Mouse (Mus musculus): Measurements from ENCODE around the gene Stab1.

Stab1 gene

DNA sequence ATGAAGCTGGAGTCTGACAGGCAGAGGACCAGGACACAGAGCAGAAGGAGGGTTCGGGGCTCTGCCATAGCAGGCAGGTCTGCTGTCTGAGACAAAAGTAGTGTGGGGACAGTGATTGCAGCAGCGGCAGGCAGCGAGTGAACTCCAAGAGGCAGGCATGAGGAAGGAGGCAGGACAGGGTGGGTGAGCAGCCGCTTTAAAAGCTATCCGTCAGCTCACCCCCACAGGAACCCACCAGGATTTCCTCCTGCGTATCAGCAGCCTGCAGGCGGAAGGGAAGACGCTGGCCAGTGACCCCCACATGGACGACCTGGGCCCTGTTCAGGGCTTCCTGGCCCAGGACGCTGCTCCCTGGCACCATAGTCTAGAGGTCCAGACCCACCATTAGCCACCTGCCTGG, at the start of gene Stab1:
Gene Stab1 (minus strand): TSS at position 217 of the 400 bp plus-strand sequence.
- no peak for DNase-seq (ENCODE audit: low spot score)

DNA sequence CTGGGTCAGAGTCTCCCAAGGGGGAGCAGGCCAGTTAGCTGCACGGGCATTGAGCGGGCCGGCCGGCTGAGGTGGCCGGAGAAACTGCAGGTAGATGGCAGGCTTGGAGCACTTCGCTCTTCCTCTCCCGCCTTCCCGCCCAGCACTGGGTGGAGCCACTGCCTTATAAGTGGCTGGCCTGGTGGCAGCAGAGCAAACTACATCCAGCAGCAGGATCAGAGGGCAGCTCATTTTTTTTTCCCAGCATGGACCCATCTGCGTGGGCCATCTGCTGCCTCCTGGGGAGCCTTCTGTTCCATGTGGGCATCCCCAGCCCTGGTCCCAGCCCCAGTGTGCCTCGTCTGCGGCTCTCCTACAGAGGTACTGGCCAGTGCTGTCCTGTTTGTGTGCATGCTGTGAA, 49.2 kb upstream of the Stab1 start, which contains the start of gene Sema3g:
Gene Sema3g (plus strand): TSS at position 195 of the 400 bp plus-strand sequence.
- DNase-seq (ENCODE audit: low spot score), result peak; percentile 52

DNA sequence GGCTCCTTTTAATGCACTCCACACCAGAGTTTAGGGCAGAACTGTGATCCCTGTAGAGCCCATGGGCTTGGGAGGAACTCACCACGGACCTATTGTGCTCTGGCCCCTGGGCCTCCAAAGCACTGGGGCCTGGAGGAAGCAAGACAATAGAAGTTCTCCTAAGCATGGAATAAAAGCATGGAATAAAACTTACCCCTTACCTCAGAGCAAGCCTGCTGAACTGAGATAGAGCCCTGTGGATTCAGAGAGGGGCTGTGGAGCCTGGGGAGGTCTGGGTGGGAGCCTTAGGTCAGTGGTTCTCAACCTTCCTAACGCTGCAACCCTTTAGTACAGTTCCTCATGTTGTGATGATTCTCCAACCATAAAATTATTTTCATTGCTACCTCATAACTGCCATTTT, 48.4 kb upstream of the Stab1 start, which contains the start of gene Nisch:
Gene Nisch (minus strand): TSS at position 101 of the 400 bp plus-strand sequence.
- no peak for DNase-seq (ENCODE audit: low spot score)

DNA sequence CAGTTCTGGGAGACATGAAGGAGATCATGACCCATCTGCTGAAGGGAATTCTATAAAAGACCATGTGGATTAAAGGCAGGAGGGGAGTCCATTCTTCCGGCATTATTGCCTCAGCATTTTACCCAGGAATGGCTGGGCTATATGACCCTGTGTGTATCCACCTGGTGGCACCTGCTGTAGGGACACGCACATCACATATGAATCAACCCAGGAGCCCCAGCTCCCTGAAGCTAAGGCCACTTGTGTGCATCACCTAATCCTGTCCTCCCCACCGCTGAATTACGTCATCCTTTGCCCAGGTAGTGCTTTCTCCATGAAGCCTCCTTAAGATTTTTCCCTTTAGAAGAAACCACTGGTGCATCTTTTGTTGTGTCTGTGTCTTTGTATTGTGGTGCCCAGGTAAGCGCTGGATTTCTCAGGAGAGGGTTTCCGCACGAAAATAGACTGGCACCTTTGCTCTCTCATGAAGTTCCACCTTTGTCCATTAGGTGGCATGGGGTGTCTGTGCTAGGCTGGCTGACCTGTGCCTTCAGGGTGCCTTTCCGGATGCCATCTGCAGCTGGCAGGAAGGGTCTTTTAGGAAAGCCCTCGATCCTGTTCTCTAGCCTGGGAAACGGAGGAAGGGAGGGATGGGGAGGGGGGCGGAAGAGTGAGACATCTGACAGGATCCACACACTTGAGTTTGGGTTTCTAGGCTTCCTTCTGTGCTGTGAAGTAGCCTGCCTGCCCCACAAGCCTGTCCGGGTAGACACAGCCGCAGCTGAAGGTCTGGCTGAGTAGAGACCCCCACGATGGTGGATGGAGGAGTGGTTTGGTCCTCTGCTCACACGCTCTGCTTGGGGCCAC, 46.9 kb upstream of the Stab1 start:
- DNase-seq (ENCODE audit: low spot score), result peak; percentile 70

- no peak for DNase-seq (ENCODE audit: low spot score)
These were observed 46.2 kb upstream of the Stab1 start for GRCm38 (mm10) chr14:31214684-31215083.

- no peak for DNase-seq (ENCODE audit: low spot score)
These were observed 45.4 kb upstream of the Stab1 start for GRCm38 (mm10) chr14:31213868-31214267.

- no peak for DNase-seq (ENCODE audit: low spot score)
These were observed 44.1 kb upstream of the Stab1 start for GRCm38 (mm10) chr14:31212499-31212898.

GRCm38 (mm10) chr14:31211854-31212253, 43.4 kb upstream of the Stab1 start:
- DNase-seq (ENCODE audit: low spot score), result no peak

- no peak for DNase-seq (ENCODE audit: low spot score)
These were observed 40.7 kb upstream of the Stab1 start for GRCm38 (mm10) chr14:31209133-31209557.

DNA sequence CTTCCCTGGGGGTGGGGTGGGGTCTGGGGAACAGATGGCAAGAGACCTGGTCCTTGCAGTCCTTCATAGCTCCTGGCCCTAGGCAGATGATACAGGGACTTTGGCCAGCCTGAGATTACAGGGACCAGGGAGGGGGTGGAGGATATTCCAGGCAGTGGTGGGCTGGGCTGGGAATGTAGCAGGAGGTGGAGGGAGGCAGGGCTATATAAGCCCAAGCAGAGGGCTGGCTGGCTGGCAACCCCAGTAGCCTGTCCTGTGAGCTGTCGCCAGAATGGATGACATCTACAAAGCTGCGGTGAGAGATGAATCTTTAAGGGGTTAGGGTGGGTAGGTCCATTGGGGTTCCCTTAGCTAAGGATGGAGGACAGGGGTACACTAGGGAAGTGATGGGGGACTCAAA, 39.6 kb upstream of the Stab1 start, which contains the start of gene Tnnc1:
Gene Tnnc1 (plus strand): TSS at position 229 of the 400 bp plus-strand sequence.
- DNase-seq (ENCODE audit: low spot score), result no peak

DNA sequence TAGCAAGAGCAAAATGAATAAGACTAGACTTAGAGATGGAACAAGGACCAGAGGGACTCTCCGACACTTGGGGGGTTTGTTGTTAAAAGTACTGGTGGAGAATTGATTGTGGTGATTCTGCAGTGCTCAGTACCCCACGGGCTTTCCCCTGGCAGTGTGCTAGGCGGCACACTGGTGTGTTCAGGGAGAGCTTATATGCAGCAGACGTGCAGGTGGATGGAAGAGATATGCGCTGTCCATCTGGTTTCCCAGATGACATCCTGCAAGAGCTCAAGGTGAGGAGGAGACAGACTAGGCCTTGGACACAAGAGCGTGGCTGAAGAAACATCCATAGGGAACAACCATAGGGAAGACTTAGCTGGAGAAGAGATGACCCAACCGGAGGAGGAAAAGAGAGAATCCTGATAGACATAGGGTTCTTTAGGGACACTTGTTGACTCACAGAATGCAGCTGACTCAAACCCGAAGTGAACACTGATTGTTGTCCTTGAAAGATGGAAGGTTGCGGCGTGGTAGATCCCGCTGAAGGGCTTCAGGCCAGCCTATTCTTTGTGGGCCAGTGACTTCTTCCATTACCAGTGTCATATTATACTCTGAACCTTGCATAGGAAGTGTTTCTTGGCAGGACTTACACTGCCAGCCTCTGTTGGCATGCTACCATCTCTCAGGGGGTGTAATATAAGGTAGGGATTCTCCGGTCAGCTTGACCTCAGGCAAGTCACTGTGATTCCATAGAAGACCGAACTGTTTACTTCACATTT, 38.8 kb upstream of the Stab1 start:
- no peak for DNase-seq (ENCODE audit: low spot score)

GRCm38 (mm10) chr14:31206472-31206981, 38.1 kb upstream of the Stab1 start:
- DNase-seq (ENCODE audit: low spot score), result peak; percentile 88

DNA sequence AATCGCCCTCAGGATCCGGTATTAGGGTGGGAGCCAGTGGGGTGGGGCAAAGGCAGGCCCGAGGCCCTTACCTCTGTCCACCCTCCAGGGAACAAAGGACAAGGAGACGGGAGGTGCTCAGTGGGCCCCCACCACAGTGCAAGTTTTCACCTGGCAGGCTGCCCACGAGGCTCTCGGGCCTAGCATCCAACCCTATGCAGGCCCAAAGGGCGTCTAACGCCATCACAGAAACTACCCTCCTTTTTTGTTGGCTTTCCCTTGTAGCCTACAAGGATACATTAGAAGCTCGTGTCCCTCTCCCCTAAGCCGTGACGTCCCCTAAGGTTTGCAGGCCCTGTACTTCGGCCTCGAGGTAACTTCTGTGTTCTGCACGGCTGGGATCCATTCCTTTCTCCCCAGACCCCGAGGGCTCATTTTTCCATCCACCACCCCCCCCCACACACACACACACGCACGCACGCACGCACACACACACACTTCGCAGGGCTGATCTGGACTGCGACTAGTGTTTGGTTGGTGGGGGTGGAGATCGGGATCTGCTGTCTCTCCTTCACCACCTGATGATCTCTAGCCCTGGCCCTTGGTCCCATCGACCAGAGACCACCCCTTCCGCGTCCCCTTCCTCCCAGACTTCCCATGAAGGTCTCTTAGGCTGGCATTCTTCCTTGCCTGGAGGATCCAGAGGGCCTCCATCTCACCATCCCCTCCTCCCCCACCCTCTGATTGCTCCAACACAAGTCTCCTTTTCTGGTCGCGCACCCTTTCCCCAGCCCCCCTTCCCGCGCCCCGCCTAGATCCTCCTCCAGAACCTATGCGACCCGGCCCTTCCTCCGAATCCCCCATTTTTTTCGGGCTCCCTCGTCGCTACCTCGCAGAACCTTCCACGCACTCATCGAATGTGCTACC, 37.4 kb upstream of the Stab1 start:
- peak; percentile 49 for DNase-seq (ENCODE audit: low spot score)

- DNase-seq (ENCODE audit: low spot score), result no peak
These were observed 36.8 kb upstream of the Stab1 start for GRCm38 (mm10) chr14:31205244-31205561.

- no peak for DNase-seq (ENCODE audit: low spot score)
These were observed 36.4 kb upstream of the Stab1 start for GRCm38 (mm10) chr14:31204844-31205243.

- no peak for DNase-seq (ENCODE audit: low spot score)
These were observed 31.6 kb upstream of the Stab1 start for GRCm38 (mm10) chr14:31200038-31200437.

DNA sequence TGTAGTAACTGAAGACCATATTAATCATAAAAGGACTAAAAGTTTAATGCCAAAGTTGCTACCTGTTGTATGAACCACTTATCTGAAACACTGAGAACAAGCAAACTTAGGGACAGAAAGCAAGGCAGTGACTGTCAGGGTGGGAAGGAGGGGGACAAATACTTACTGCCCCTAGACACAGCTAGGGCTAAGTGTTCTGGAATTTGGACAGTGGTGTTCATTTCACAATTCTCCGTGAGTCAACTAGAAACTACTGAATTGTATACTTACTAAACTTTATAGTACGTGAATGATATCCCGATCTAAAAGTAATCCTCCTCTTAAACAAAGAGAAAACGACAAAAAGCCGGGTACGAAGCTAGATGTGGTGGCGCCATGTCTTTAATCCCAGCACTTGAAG, 31.2 kb upstream of the Stab1 start:
- DNase-seq (ENCODE audit: low spot score), result no peak

- DNase-seq (ENCODE audit: low spot score), result peak; percentile 66
These were observed 29.4 kb upstream of the Stab1 start for GRCm38 (mm10) chr14:31197547-31198516.

GRCm38 (mm10) chr14:31195968-31196367, 27.5 kb upstream of the Stab1 start:
- peak; percentile 29 for DNase-seq (ENCODE audit: low spot score)

DNA sequence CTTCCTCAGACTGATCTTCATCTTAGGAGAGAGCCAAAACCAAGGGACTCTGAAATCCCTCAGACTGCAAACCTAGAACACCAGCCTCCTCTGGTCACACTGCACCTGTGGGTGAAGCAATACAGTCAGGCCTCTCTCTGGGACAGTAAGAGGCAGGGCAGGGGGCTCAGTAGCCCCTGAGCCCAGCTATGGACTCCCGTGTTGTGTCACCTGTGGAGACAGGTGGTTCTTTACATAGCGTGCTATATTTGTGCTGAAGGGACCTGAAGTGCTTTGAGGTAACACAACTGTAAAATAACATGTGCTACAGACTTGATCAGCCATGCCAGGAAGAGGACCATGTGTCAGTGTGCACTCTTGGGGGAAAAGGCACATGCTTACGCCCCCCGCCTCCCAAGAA, 27.1 kb upstream of the Stab1 start:
- DNase-seq (ENCODE audit: low spot score), result no peak

Data from adipocyte (in vitro differentiated cells).